Comparison of ENCODE assay signal across 14 mouse cellular contexts in genomic region chr8:85936148-85936547, GRCm38 (mm10).
"Had no signal": no experiment of that assay in that cellular context is flagged by ENCODE, and none has a peak within 500 bp of the region (broad histone marks: within the 10 kb centered on the region; RNA-seq: fewer than 3 reads in every experiment).

No protein-coding gene starts in this region.

- H3K9ac ChIP-seq: liver, embryonic 15.5 days; liver, postnatal 0 days; lung, embryonic 14.5 days; midbrain, embryonic 13.5 days; midbrain, embryonic 15.5 days; neural tube, embryonic 12.5 days had no signal

- H3K27ac ChIP-seq: liver, embryonic 15.5 days; macrophage; midbrain, embryonic 13.5 days; midbrain, embryonic 15.5 days; neural tube, embryonic 12.5 days had no signal

- H3K36me3 ChIP-seq: midbrain, embryonic 15.5 days; neural tube, embryonic 12.5 days had no signal

- H3K4me3 ChIP-seq: liver, embryonic 15.5 days; megakaryocyte, embryonic 14.5 days; midbrain, embryonic 13.5 days; midbrain, embryonic 15.5 days; neural tube, embryonic 12.5 days had no signal

- ATAC-seq: liver, postnatal 0 days; midbrain, embryonic 13.5 days; midbrain, embryonic 15.5 days had no signal

- H3K4me1 ChIP-seq: liver, embryonic 15.5 days; megakaryocyte, embryonic 14.5 days; midbrain, embryonic 13.5 days; midbrain, embryonic 15.5 days; neural tube, embryonic 12.5 days had no signal

- H3K9me3 ChIP-seq: liver, embryonic 15.5 days; megakaryocyte, embryonic 14.5 days; midbrain, embryonic 13.5 days; midbrain, embryonic 15.5 days; neural tube, embryonic 12.5 days had no signal

- DNase-seq: liver, postnatal 0 days; lung, embryonic 14.5 days; lung, postnatal 10 days; lung, postnatal 36 days; right cerebral cortex, postnatal 14 days; thymus, adult 18-20 months; thymus, postnatal 14 days; thymus, postnatal 36 days had no signal
